Mouse (Mus musculus) lung, postnatal 25 days (tissue): Measurements from ENCODE around the gene Foxn3.
A peak's percentile ranks its signal among the peaks of the same experiment; 100 is the strongest.

Source experiments
- DNase-seq: peaks from one replicate; pipeline ENCODE4 v3.0.0; 2022; ENCODE audit warnings: low spot score

Gene Foxn3

GRCm38 (mm10) chr12:99254436-99254835 is 308.9 kb downstream of the Foxn3 start:
- DNase-seq: no peak

DNA sequence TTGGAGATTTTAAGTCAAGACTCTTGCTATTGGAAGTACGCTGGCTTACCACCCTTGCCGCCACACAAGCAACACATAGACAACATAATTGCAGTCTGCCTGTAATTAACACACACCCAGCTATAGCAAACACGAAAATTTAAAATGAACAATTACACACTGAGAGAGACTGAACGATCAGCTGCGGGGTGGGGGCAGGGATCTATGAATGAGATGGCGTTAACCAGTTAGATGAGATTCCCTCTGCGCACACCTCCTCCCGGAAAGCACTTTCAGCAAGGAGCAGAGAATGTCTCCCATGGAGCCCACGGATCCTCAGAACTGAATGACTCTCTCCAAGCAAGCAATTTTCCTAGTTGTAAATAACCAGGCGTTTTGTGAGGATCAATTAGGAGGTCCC is 309.8 kb downstream of the Foxn3 start:
- no peak for DNase-seq

GRCm38 (mm10) chr12:99248606-99249005 is 314.8 kb downstream of the Foxn3 start:
- DNase-seq: no peak

- DNase-seq: peak; percentile 27
These were observed 315.4 kb downstream of the Foxn3 start for GRCm38 (mm10) chr12:99247939-99248338.

- no peak for DNase-seq
These were observed 316.2 kb downstream of the Foxn3 start for GRCm38 (mm10) chr12:99246984-99247746.

DNA sequence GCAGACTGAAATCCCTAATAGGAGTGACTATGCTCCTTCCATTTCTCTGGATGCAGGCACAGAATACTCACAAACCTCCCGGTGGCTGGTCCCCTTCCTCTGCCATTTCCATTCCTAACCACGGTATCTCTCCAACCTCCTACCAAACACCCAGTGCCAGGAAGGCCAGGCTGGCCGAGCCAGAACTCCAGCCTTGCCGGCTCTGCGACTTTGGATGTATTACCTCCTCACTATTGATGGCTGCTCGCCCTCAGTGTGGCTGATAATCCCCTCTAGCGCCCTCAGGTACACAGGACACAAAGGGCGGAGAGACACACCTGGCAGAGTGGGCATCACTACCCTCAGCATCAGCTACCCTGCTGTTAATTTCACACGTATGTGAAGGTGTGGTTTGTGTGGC is 318.7 kb downstream of the Foxn3 start:
- DNase-seq: no peak

- DNase-seq: no peak
These were observed 319.1 kb downstream of the Foxn3 start for GRCm38 (mm10) chr12:99244264-99244663.

- DNase-seq: no peak
These were observed 320.1 kb downstream of the Foxn3 start for GRCm38 (mm10) chr12:99243316-99243715.

DNA sequence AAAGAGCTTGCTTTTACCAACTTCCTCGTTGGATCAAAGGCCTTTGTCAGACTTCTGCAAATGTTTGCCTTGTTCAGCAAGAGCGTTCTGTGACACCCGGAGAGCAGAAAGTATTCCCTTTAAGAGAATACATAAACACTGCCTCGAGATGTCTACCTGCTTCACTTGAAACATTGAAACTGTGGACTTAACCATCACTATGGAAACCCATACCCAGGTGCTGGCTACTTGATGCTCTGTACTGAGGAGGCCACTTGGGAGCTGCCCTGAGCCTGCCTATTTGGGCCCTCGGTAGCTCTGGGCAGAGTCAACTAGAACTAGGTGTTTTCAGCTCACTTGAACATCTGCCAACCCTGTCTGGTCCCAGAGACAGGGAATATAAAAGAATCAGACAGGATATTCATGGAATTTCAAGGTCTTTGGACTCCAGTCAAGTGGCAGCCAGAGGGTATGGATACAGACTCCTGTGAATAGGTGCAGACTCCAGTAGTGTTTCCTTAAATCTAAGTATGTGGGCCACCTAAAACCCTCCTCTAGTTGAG is 323.1 kb downstream of the Foxn3 start:
- peak; percentile 59 for DNase-seq

DNA sequence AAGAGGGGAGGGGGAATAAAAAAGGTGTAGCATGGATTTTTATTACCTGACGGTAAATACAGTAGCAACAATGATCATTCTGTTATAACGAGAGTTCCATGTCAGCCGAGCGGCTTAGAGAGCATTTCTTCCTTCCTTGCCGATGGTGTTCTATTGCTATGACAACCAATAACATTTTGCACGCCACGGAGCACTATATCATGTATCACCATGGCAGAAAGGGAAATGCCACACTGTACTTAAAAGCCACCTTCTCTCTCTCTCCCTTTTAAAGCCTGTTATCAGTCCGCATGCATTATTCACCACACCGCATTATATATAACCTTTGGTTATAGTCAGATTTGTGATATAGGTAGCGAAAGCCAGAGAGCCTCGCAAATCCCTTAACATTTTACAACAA is 323.6 kb downstream of the Foxn3 start:
- no peak for DNase-seq

GRCm38 (mm10) chr12:99237497-99237896 is 325.9 kb downstream of the Foxn3 start:
- no peak for DNase-seq

- DNase-seq: no peak
These were observed 329.0 kb downstream of the Foxn3 start for GRCm38 (mm10) chr12:99234346-99234745.

GRCm38 (mm10) chr12:99233386-99233785 is 330.0 kb downstream of the Foxn3 start:
- no peak for DNase-seq

GRCm38 (mm10) chr12:99232478-99232877 is 330.9 kb downstream of the Foxn3 start:
- DNase-seq: no peak

- DNase-seq: no peak
These were observed 332.1 kb downstream of the Foxn3 start for GRCm38 (mm10) chr12:99231321-99231720.

DNA sequence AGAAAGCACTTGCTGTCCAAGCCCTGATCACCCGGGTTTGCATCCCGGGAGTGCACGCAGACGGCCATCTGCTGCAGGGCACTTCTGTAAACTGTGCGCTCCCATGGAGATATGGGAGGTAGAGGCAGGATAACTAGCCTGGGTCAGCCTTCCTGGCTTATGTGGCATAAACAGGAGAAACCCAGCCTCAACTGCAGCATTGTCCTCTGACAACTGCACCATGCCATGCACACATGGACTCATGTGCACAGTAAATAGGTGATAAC is 332.7 kb downstream of the Foxn3 start:
- no peak for DNase-seq

DNA sequence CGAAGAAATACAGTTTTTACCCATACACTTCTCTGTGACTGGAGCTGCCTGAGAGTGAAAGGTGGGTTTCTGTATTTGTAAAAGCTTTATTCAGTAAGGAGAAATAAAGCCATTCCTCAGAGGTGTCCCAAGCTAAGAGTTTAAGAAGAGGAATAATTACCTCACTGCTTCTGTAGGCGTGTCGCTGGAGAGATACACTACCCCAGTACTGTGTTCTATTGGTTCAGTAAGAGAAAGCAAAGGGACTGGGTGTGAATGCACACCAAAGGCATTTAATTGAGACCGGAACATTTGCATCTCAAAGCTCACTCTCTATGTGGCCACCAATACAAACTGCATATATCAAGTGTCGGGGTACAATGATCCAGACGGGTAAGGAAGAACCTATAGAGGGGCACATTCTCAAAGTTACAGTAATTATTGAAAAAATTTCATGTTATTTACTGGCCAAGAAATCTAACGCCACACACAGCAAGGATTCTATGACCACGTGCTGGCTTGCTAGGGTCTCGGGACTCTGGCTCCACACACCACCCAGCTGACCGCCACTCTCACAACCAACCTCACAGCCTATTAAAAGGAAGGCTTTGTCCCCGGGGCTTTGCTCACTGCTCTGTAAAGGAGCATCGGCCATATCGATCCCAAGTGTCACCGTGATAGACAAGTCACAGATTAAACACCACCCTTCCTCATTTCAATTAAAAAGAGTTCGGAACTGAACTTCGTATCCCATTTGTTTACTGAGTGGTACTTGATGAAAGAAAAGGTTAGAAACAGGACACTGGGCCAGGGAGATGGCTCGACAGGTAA is 333.2 kb downstream of the Foxn3 start:
- no peak for DNase-seq

DNA sequence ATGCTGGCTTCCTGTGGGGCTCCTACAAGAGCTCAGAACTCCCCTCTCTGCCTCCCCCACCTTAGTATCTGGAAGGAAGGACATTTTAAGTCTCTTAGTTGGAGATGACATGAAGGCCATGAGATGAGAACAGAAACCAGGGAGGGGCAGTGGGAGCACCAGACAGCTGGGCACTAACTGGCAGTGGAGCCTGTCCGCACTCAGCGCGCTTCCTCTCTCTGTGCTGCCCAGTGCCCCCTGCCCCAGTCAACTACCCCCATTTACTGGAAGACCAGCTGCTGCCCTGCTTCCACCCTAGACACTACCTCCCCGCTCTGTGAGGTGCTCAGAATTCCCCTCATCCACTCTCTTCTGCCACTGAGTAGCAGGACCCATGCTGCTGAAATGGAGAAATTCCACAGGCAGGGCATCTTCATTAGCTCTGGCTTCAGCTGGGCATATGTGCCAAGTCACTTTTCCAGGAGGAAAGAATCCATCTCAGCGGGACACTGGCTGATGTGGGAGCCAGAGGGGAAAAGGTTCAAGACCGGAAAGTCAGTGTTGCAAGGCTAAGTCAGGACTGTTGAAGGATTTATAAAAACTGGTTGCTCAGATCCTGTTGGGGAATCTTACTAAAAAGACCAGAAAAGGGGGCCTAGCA is 335.9 kb downstream of the Foxn3 start:
- DNase-seq: no peak

DNA sequence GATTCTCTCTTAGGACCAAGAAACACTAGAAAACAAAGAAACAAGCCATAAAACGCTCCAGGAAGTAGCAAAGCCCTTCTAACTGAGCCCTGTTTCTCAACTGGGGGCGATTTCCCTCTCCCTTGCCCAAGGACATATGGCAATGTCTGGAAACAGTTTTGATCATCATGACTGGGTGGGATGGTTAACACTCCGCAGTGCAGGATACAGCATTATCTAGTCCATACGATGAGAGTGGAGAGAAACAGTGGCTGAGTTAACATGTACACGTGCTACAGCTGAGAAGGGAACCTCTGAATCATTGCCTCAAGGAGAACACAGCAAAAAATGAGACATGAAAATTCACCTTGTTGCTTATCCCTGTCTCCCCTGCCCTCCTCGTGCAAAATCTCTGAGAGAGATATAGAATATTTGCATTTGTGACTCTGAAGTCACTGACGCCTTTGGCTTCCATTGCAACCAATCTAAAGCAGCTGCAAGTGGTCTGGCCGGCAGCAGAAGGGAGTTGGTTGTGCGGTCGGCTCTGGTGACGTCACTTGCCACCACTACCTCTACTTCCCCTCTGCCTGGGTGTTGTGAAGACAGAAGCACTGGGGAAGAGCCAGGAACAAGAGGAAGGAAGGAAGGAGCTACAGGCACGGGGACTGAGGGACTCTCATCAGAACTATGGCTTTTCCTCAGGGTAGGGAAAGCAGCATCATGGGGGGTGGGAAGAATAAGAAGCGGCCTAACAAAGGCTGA is 338.3 kb downstream of the Foxn3 start:
- peak; percentile 51 for DNase-seq

GRCm38 (mm10) chr12:99221087-99221846 is 342.1 kb downstream of the Foxn3 start:
- DNase-seq: no peak

DNA sequence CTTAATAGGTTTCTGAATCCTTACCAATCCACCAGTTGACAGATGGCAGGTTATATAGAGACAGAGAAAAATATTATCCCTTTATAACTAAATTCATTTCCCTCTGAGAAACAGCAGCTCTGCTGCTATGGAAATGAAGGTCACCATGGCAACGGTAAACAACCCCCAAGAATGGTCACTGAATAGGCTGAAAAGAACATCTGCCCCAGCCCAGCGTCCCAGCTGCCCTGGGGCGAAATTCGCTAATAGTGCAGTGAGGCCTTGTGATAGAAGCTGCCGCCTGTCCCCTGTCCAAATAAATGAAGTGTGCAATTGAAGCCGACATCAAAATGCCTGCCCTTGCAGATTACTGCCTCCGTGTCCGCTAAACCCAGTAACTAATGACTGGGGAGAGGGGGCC is 343.0 kb downstream of the Foxn3 start:
- no peak for DNase-seq
